Mouse (Mus musculus) small intestine, adult 2 months (tissue): ENCODE measurements around the gene Timm23.
"Not testable (repeated sequence)": the region's sequence is repeated elsewhere in the genome, so short reads cannot be mapped to it uniquely, and the experiment has no call there.

Source experiments
- CTCF ChIP-seq: fragments of 200-500 bp; IDR thresholded peaks from 2 replicates; pipeline ENCODE4 v1.5.1; 2012; ENCODE audit warnings: low read depth, mild to moderate bottlenecking, control low read depth, inconsistent platforms, low read length, moderate library complexity, mixed read lengths; ENCODE audit not compliant: insufficient replicate concordance, insufficient read length; ENCODE audit errors: extremely low read depth
- POLR2A ChIP-seq: fragments of 200-500 bp; IDR thresholded peaks from 2 replicates; pipeline ENCODE4 v1.6.1; 2012; ENCODE audit warnings: low read depth, mild to moderate bottlenecking, control low read depth, inconsistent platforms, low read length, moderate library complexity

GRCm38 (mm10) chr14:32176590-32176989 is 25.1 kb downstream of the Timm23 start:
- TF ChIP-seq CTCF, POLR2A: not testable (repeated sequence)
